Mouse (Mus musculus) activated CD4-positive, CD25-positive, alpha-beta regulatory T cell, adult 4 months (primary cell): ENCODE results near the gene Slc25a15. TPM values are rescaled to one million over a fixed set of nuclear protein-coding genes. Genes with fewer than 3 reads are reported as not detected.

Source experiments
- polyA plus RNA-seq, 2 experiments: library from polyadenylated mRNA; unstranded; fragments of 100-300 nt; shearing (Covaris generic); gene quantifications; one replicate each; pipeline ENCODE4 v1.2.1; 2017

Slc25a15 gene
- polyA plus RNA-seq, 2 experiments from 2014 or later, result 2.9 to 3.8 TPM

Other genes with a start within 250 kb of the Slc25a15 start
- 1 to 10 TPM; 4.6 to 6.1 TPM for gene Nek3, start 232.2 kb downstream of the Slc25a15 start, polyA plus RNA-seq
- gene Ckap2, start 212.8 kb downstream of the Slc25a15 start, polyA plus RNA-seq, result 10 to 100 TPM; 13.3 to 14.9 TPM
- 10 to 100 TPM; 30.5 to 41.2 TPM for gene Vps36, start 205.8 kb downstream of the Slc25a15 start, polyA plus RNA-seq
- gene Thsd1, start 171.3 kb downstream of the Slc25a15 start, polyA plus RNA-seq, result under 1 TPM in 1 of 2 experiments, not detected in 1; 0.10 TPM
- gene Tpte, start 115.2 kb downstream of the Slc25a15 start, polyA plus RNA-seq, result not detected
- 10 to 100 TPM; 21.4 to 22.8 TPM for gene Mrps31, start 12.8 kb upstream of the Slc25a15 start, polyA plus RNA-seq